Mouse (Mus musculus) bone marrow, adult 2 months (tissue): ENCODE results near the gene Gngt2. TPM values are rescaled to one million over a fixed set of nuclear protein-coding genes. Genes with fewer than 3 reads are reported as not detected.

ENCODE experiments used
- H3K27ac ChIP-seq: fragments of 200-500 bp; 2 replicates; pipeline ENCODE4 v1.5.1; 2012; ENCODE audit warnings: low read depth, mild to moderate bottlenecking, control low read depth, inconsistent platforms, low read length; ENCODE audit not compliant: control insufficient read depth, poor library complexity, insufficient read depth
- H3K4me1 ChIP-seq: fragments of 200-500 bp; 2 replicates; pipeline ENCODE4 v1.6.1; 2011; ENCODE audit warnings: low read length; ENCODE audit not compliant: control insufficient read depth, insufficient read depth
- H3K4me3 ChIP-seq: fragments of 200-500 bp; replicated peaks from 2 replicates; pipeline ENCODE3; 2011; ENCODE audit warnings: mild to moderate bottlenecking, low read depth, low read length, control low read depth; ENCODE audit not compliant: control insufficient read depth
- CTCF ChIP-seq: fragments of 200-500 bp; IDR thresholded peaks from 2 replicates; pipeline ENCODE4 v1.5.1; 2011; ENCODE audit warnings: low read length, control low read depth; ENCODE audit not compliant: control insufficient read depth, insufficient read depth
- POLR2A ChIP-seq: fragments of 200-500 bp; IDR thresholded peaks from 2 replicates; pipeline ENCODE4 v1.6.1; 2011; ENCODE audit warnings: low read depth, mild to moderate bottlenecking, control low read depth, low read length, borderline replicate concordance; ENCODE audit not compliant: control insufficient read depth
- WGBS: fragments of 180-500 bp; shearing (Covaris S2); methylation state at CpG from one replicate; pipeline ENCODE4 v1.1.7; 2018; 5-methylcytosine and 5-hydroxymethylcytosine counted together
- polyA plus RNA-seq: library from polyadenylated mRNA; stranded (reverse); fragments of >200 nt; gene quantifications from 2 replicates; pipeline ENCODE4 v1.2.4, GENCODE M21; 2011; ENCODE audit warnings: low replicate concordance; ENCODE audit not compliant: missing spikeins, insufficient read depth, insufficient read length

Gngt2 gene
- polyA plus RNA-seq, 1 experiment, result 94.0 TPM

GRCm38 (mm10) chr11:95827168-95827447 lies 9.9 kb upstream of the Gngt2 start:
- WGBS, result 7% methylated on average over 3 of the region's 3 CpGs
- TF ChIP-seq POLR2A (no peak), CTCF (no peak)
- Histone ChIP-seq H3K4me1 (peaks cover 2% of the 10 kb centered on the region; the same call in 1 of the 2 replicates), H3K27ac (peak overlapping the region; percentile 9; the same call in 1 of the 2 replicates), H3K4me3 (peak overlapping the region; percentile 24)

GRCm38 (mm10) chr11:95827464-95828085 lies 9.4 kb upstream of the Gngt2 start:
- Histone ChIP-seq H3K27ac (peak overlapping the region; percentile 9; the same call in 1 of the 2 replicates), H3K4me1 (peaks cover 2% of the 10 kb centered on the region; the same call in 1 of the 2 replicates), H3K4me3 (no peak overlapping the region)
- TF ChIP-seq POLR2A (no peak), CTCF (peak; percentile 62)
- WGBS, result 15% methylated on average over 3 of the region's 3 CpGs

- WGBS, result 51% methylated on average over 11 of the region's 11 CpGs
- Histone ChIP-seq H3K27ac (no peak overlapping the region), H3K4me3 (no peak overlapping the region), H3K4me1 (peaks cover 2% of the 10 kb centered on the region; the same call in 1 of the 2 replicates)
- no peak for TF ChIP-seq POLR2A
- no peak for TF ChIP-seq CTCF
These were observed 8.6 kb upstream of the Gngt2 start for GRCm38 (mm10) chr11:95828181-95828964.

DNA sequence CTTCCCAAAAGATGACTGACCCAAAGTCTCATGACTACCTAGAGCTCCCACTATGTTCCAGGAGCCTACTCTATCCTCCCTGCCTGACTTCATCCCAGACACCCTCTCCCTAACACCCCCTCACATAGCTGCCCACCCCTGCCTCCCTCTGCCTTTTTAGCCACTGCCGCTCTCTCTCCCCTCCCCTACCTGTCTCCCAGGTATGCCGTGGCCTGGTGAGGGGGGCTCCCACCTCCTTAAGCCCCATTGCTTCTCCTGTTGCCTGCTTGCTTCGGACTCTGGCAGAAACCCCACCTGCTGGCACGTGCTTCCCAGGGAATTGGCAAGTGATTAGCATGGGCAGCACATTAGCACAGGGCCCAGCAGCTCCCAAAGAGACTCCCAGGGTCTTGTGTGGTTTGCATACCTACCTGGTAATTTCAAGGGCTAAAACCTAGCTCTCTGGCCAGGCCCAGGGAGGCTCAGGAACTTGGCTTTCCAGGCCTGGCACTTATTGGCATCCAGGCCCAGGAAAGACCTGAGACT lies 7.4 kb upstream of the Gngt2 start:
- TF ChIP-seq POLR2A, result no peak
- no peak for TF ChIP-seq CTCF
- WGBS, result 62% methylated on average over 4 of the region's 4 CpGs
- H3K27ac ChIP-seq, result no peak overlapping the region
- H3K4me1 ChIP-seq, result peaks cover 2% of the 10 kb centered on the region; the same call in 1 of the 2 replicates
- no peak overlapping the region for H3K4me3 ChIP-seq

DNA sequence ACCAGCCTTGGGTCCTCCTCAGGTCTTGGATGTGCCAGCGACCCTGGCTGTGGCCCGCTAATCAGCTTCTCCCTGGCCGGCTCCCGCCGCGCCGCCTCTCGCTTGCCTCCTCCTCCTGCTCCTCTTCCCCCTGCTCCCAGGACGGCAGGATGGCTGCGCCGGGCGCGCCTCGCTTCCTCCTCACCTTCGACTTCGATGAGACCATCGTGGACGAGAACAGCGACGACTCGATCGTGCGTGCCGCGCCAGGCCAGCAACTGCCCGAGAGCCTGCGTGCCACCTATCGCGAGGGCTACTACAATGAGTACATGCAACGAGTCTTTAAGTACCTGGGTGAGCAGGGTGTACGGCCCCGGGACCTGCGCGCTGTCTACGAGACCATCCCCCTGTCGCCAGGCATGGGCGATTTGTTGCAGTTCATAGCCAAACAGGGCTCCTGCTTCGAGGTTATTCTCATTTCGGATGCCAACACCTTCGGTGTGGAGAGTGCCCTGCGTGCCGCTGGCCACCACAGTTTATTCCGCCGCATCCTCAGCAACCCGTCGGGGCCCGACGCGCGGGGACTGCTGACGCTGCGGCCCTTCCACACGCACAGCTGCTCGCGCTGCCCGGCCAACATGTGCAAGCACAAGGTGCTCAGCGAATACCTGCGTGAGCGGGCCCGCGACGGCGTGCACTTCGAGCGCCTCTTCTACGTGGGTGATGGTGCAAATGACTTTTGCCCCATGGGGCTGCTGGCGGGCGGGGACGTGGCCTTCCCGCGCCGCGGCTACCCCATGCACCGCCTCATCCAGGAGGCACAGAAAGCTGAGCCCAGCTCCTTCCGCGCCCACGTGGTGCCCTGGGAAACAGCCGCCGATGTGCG lies 6.4 kb upstream of the Gngt2 start:
- H3K4me3 ChIP-seq, result peak overlapping the region; percentile 21
- TF ChIP-seq CTCF (no peak), POLR2A (peak; percentile 35; the same call in 1 of the 2 replicates)
- 6% methylated on average over 80 of the region's 80 CpGs for WGBS
- peak overlapping the region; percentile 17; the same call in 1 of the 2 replicates for H3K27ac ChIP-seq
- peaks cover 6% of the 10 kb centered on the region for H3K4me1 ChIP-seq

GRCm38 (mm10) chr11:95831276-95831619 lies 5.8 kb upstream of the Gngt2 start:
- peaks cover 9% of the 10 kb centered on the region for H3K4me1 ChIP-seq
- no peak for TF ChIP-seq CTCF
- no peak for TF ChIP-seq POLR2A
- H3K4me3 ChIP-seq, result peak overlapping the region; percentile 2
- 11% methylated on average over 10 of the region's 10 CpGs for WGBS
- peak overlapping the region; percentile 15; the same call in 1 of the 2 replicates for H3K27ac ChIP-seq

DNA sequence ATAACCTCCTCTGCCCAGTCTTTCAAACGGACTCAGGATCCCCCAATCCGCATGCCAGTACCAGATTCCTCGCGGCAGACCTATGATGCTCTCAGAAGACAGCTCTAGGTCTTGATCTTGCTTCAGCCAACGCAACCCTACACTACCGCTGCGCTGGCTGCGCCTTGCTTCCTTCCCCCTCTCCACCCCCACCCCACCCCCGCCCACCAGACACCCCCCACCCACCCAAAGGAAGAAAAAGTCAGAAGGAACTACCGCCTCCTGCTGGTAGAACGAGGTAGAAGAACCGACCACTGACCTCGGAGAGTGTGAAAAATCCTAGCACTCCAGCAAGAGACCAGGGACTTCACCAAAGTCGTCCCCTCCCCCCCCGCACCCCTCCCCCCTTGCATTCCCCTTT lies 5.4 kb upstream of the Gngt2 start:
- H3K4me1 ChIP-seq, result peaks cover 9% of the 10 kb centered on the region
- no peak overlapping the region for H3K4me3 ChIP-seq
- TF ChIP-seq CTCF, result peak; percentile 11; the same call in 1 of the 2 replicates
- no peak for TF ChIP-seq POLR2A
- 29% methylated on average over 15 of the region's 15 CpGs for WGBS
- no peak overlapping the region for H3K27ac ChIP-seq
